Mouse (Mus musculus) v-Abl transformed pro-B cells (cell line): ENCODE data around the gene Ptprm.
"Not testable (repeated sequence)": the region's sequence is repeated elsewhere in the genome, so short reads cannot be mapped to it uniquely, and the experiment has no call there.

Experiments used
- in situ Hi-C, 2 experiments: fragments of 400-800 bp; cut with MboI; formaldehyde crosslinking; loops; one replicate each; pipeline ENCODE4 v1.15.1; 2025; ENCODE audit not compliant: unreplicated experiment in 2 of 2

The Ptprm gene

GRCm38 (mm10) chr17:66894181-66894580 lies 460.1 kb downstream of the Ptprm start:
- in situ Hi-C loops, result no loop called here

GRCm38 (mm10) chr17:66891916-66892315 lies 462.3 kb downstream of the Ptprm start:
- in situ Hi-C loops, result no loop called here

GRCm38 (mm10) chr17:66891067-66891862 lies 463.0 kb downstream of the Ptprm start:
- in situ Hi-C loops, result no loop called here

GRCm38 (mm10) chr17:66882304-66882703 lies 472.0 kb downstream of the Ptprm start:
- in situ Hi-C loops, result no loop called here

- in situ Hi-C loops, result no loop called here
These were observed 473.1 kb downstream of the Ptprm start for GRCm38 (mm10) chr17:66880969-66881701.

- in situ Hi-C loops, result no loop called here
These were observed 475.1 kb downstream of the Ptprm start for GRCm38 (mm10) chr17:66879151-66879550.

GRCm38 (mm10) chr17:66877582-66877981 lies 476.7 kb downstream of the Ptprm start:
- in situ Hi-C loops, result no loop called here

- in situ Hi-C loops, result no loop called here
These were observed 479.4 kb downstream of the Ptprm start for GRCm38 (mm10) chr17:66874810-66875209.

- in situ Hi-C loops, result no loop called here
These were observed 482.9 kb downstream of the Ptprm start for GRCm38 (mm10) chr17:66871396-66871795.

GRCm38 (mm10) chr17:66869581-66870002 lies 484.7 kb downstream of the Ptprm start:
- in situ Hi-C loops, result no loop called here

- in situ Hi-C loops, result no loop called here
These were observed 489.8 kb downstream of the Ptprm start for GRCm38 (mm10) chr17:66864441-66864840.

- in situ Hi-C loops, result no loop called here
These were observed 492.7 kb downstream of the Ptprm start for GRCm38 (mm10) chr17:66861557-66861956.

- in situ Hi-C loops, result no loop called here
These were observed 495.5 kb downstream of the Ptprm start for GRCm38 (mm10) chr17:66858757-66859156.

GRCm38 (mm10) chr17:66852496-66852895 lies 501.8 kb downstream of the Ptprm start:
- in situ Hi-C loops, result no loop called here

- in situ Hi-C loops, result not testable (repeated sequence)
These were observed 507.2 kb downstream of the Ptprm start for GRCm38 (mm10) chr17:66847011-66847410.

- in situ Hi-C loops, result no loop called here
These were observed 531.9 kb downstream of the Ptprm start for GRCm38 (mm10) chr17:66822347-66822746.

- in situ Hi-C loops, result no loop called here
These were observed 536.9 kb downstream of the Ptprm start for GRCm38 (mm10) chr17:66817380-66817779.

- in situ Hi-C loops, result no loop called here
These were observed 538.3 kb downstream of the Ptprm start for GRCm38 (mm10) chr17:66815921-66816320.

- in situ Hi-C loops, result no loop called here
These were observed 540.5 kb downstream of the Ptprm start for GRCm38 (mm10) chr17:66813786-66814185.

GRCm38 (mm10) chr17:66813346-66813745 lies 540.9 kb downstream of the Ptprm start:
- in situ Hi-C loops, result no loop called here

- in situ Hi-C loops, result no loop called here
These were observed 544.5 kb downstream of the Ptprm start for GRCm38 (mm10) chr17:66809786-66810185.

GRCm38 (mm10) chr17:66808186-66808585 lies 546.1 kb downstream of the Ptprm start:
- in situ Hi-C loops, result no loop called here
